Mouse (Mus musculus) left cerebral cortex, postnatal 14 days (tissue): ENCODE results near the gene Cntnap4. TPM values are rescaled to one million over a fixed set of nuclear protein-coding genes. Genes with fewer than 3 reads are reported as not detected.
"Not testable (repeated sequence)": the region's sequence is repeated elsewhere in the genome, so short reads cannot be mapped to it uniquely, and the experiment has no call there.

Experiments used
- DNase-seq, 2 experiments: peaks; one replicate each; pipeline ENCODE4 v3.0.0; 2021 to 2022; ENCODE audit warnings: low spot score in 2 of 2, mixed read lengths in 1 of 2
- intact Hi-C: fragments of 180-260 bp; cut with DNase I; formaldehyde crosslinking; loops from one replicate; pipeline ENCODE4 v1.15.1; 2025
- total RNA-seq, 2 experiments: library from RNA; stranded (reverse); gene quantifications; 2 replicates each; pipeline ENCODE4 v1.2.3; 2021

The Cntnap4 gene
- total RNA-seq, 2 experiments from 2014 or later = 23.9 to 24.3 TPM

GRCm38 (mm10) chr8:112695708-112696107 is 125.9 kb downstream of the Cntnap4 start:
- DNase-seq = no peak
- intact Hi-C loops = no loop called here

DNA sequence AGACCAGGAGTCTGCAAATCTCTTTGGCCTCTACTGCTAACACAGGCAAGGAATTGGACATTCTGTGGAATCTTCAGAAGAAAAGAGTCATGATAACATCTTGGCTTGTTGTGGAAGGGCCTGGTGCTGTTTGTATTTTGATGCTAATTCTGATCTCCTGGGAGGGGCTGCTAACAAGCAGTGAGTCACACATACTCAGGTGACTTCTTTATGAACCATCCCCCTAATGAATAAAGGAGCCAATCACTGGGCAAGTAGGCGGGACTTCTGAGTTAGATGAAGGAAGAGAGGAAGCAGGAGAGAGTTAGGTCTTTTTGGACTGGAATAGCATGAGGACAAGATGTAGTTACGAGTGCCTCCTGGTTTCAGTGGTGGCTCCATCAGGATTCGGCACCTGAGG is 128.3 kb downstream of the Cntnap4 start:
- intact Hi-C loops = no loop called here
- DNase-seq = no peak

DNA sequence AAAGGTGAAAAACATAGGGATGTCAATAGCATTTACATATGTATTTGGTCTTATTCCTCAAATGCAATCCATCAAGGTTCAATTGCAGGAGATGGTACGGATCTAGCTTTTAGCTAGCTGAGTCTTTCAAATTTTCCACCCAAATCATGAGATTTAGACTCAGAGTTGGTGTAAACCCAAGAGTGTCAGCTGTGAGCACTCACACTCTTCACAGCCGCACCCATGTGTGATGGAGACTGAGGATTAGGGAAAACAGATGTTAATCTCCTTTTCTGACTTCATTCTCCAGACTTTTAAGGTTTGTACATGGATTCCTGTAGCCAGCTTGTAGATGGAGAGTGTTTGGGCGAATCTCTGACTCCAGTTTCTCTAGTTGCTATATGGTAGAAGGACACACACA is 147.1 kb downstream of the Cntnap4 start:
- intact Hi-C loops = no loop called here
- peak in 1 of 2 experiments; percentile 17 for DNase-seq

DNA sequence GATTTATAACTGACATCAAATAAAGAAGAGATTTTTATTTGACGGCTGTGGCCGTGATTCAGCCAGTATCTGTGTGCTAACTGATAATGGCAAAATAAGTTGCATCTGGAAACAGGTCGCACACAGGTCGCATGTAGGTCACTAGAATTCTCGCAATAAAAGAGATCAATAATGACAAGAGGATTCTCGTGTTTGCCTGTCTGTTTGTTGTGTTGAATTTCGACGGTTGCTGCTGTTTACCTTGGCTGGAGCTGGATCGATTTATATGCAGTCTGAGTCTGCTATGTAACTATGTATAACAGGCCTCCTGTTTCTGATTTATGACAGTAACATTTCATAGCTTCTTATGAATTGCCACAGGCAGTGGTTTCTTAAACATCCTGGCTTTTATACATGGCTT is 155.1 kb downstream of the Cntnap4 start:
- intact Hi-C loops = no loop called here
- DNase-seq = no peak

DNA sequence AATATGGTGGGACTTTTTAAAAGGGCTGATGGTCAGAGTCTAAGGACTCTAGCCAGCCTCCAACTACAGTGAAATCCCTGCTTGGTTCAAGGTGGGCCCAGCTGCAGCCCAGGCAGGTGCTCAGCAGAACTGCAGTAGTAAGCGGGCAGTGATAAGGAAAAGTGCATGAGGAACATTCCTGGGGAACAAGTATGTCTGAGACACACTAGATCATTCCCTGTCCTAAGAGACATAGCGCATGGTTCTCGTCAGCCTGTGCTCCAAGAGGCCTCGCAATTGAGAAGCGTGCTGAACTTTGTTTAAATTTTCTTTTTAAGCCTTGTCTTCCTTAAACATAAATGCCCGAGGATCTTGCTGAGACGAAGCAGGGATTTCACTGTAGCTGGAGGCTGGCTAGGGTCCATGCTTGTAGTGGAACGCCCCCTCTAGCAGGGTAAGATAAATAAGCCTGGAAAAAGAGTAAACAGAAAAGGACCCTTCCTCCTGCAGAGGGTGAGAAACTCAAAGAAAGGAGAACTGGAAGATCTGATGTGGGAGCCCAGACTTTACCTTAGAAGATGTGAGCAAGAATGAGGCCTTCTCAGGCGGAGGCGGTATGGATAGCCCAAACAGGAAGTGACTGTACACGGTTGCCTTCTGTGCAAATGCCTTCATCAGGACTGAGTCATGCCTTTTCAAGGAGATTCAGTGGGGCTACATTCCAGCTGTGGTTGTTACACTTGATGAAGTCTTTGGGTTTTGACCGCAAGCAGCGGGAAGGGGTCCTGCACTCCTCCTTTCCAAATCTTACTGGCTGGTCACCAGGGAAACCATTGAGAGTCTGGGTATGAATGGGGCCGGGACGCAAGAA is 161.0 kb downstream of the Cntnap4 start:
- no peak for DNase-seq

GRCm38 (mm10) chr8:112735575-112735974 is 165.7 kb downstream of the Cntnap4 start:
- intact Hi-C loops = loop anchor here (10.0 kb wide), 1 partner anchor 161 kb away; the partner anchor contains the start of gene Cntnap4
- DNase-seq = peak in 1 of 2 experiments; percentile 17

More for the DNA sequence above, 161.0 kb downstream of the Cntnap4 start:
- intact Hi-C loops = loop anchor here (10.0 kb wide), 1 partner anchor 156 kb away; the partner anchor contains the start of gene Cntnap4

DNA sequence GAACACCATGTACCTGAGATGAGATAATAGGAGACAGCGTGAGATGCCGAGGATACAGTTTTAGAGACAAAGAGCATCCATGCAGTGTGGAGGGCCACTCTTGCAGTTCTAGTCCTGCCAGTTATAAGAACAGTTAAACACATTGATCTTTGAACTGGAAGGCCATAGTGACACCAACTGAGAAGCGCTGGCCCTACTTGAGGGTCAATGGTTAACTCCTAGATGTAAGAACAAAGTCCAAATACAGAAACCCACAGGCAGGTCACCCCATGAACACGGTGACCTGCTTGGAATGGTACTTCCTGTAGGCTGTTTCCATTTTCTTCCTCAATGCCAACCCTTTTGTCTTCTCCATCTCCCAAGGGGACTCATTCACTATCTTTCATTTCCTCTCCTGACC is 173.5 kb downstream of the Cntnap4 start:
- DNase-seq = no peak
- intact Hi-C loops = no loop called here

DNA sequence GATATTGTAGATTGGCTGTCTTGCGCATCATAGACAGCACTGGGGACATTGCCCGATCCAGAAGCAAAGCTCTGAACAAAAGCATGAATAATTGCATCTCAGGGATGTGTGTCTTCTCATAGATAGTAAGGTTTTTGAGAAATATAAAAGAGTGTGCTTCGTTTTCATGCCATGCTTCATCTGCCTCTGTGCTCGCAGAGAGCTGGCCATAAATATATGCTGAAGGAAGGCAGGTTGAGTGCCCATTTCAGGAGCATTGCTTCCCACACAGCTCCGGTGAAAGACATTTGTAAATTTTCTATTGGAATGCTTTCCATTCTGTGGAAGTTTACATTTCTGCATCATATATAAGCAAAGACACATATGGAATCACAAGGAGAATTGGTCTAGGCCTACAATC is 177.5 kb downstream of the Cntnap4 start:
- intact Hi-C loops = no loop called here
- DNase-seq = peak in 1 of 2 experiments; percentile 13

- intact Hi-C loops = no loop called here
- no peak for DNase-seq
These were observed 185.3 kb downstream of the Cntnap4 start for GRCm38 (mm10) chr8:112755171-112755570.

GRCm38 (mm10) chr8:112803058-112803457 is 233.2 kb downstream of the Cntnap4 start:
- DNase-seq = no peak
- intact Hi-C loops = no loop called here

GRCm38 (mm10) chr8:112809382-112809781 is 239.5 kb downstream of the Cntnap4 start:
- intact Hi-C loops = no loop called here

DNA sequence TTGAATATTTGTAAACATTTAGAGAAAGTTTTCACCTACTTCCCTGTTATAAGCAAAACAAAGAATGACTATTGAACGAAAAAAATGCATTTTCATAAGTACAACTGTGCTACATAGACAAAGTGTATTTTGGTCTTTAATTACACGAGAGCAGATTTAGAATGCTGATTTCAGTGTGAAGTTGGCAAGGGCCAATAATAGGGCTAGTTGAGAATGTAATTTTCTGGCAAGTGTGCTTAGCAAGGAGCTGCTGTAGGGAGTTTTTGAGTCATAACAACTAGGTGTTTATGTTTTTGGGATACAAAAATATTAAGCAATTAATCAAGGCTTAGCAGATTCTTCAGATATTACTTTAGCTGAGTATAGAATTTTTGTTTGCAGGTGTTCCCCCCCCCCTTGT is 271.2 kb downstream of the Cntnap4 start:
- DNase-seq = no peak
- intact Hi-C loops = no loop called here

More at GRCm38 (mm10) chr8:112809382-112809781, 239.5 kb downstream of the Cntnap4 start:
- DNase-seq = peak in 1 of 2 experiments; percentile 33

- DNase-seq, intact Hi-C loops: not testable (repeated sequence)
These were observed 279.7 kb downstream of the Cntnap4 start for GRCm38 (mm10) chr8:112849541-112849940.

GRCm38 (mm10) chr8:112906458-112907112 is 336.7 kb downstream of the Cntnap4 start:
- intact Hi-C loops = loop anchor here (10.0 kb wide), 1 partner anchor 332 kb away; the partner anchor contains the start of gene Cntnap4
- peak; percentile 67 to 85 for DNase-seq

DNA sequence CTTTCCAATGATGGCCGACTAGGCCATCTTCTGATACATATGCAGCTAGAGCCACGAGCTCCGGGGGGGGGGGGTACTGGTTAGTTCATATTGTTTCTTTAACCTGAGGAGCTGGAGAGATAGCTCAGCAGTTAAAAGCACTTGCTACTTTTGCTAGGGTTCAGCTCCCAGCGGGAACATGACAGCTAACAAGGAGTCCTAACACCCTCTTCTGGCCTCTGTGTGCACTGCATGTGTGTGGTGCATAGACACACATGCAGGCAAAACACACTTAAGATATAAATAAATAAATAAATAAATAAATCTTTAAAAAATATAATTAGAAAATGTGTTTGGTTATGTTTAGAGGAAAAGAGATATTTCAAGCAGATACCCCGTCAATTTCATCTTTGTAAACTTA is 339.7 kb downstream of the Cntnap4 start:
- intact Hi-C loops = loop anchor here (10.0 kb wide), 1 partner anchor 335 kb away; the partner anchor contains the start of gene Cntnap4
- peak in 1 of 2 experiments; percentile 38 for DNase-seq

DNA sequence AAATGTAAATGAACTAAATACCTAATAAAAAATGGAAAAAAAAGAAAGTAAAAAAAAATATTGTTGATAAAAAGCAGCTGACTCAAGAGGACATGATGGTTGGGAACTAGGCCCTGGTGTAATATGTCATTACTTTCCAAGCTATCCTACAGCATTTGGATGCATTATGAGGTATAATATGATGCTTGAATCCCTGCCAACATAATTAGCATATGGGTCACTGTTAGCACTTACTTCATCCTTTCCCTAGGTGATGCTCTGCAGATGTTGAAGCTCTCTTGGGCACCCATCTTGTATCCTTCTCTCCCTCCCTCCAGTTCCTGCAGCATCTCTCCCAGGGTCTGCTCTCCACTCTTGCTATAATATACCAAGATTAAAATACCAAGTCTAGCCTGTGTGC is 341.6 kb downstream of the Cntnap4 start:
- no peak for DNase-seq
- intact Hi-C loops = no loop called here

GRCm38 (mm10) chr8:112922151-112922550 is 352.3 kb downstream of the Cntnap4 start:
- intact Hi-C loops = no loop called here
- DNase-seq = no peak

GRCm38 (mm10) chr8:112922789-112923188 is 352.9 kb downstream of the Cntnap4 start:
- no peak for DNase-seq
- intact Hi-C loops = no loop called here
